Mouse (Mus musculus) thymus, adult 2 months (tissue): ENCODE results near the gene Chrdl2.

Source experiments
- CTCF ChIP-seq: fragments of 200-500 bp; IDR thresholded peaks from 2 replicates; pipeline ENCODE4 v1.5.1; 2012; ENCODE audit warnings: mild to moderate bottlenecking, control low read depth, low read length, moderate library complexity, borderline replicate concordance; ENCODE audit not compliant: control insufficient read depth, poor library complexity, insufficient read depth; ENCODE audit errors: extremely low read depth
- POLR2A ChIP-seq: fragments of 200-500 bp; IDR thresholded peaks from 2 replicates; pipeline ENCODE4 v1.6.1; 2012; ENCODE audit warnings: mild to moderate bottlenecking, low read length, control low read depth, moderate library complexity; ENCODE audit not compliant: control insufficient read depth, poor library complexity, insufficient read depth; ENCODE audit errors: extremely low read depth

DNA sequence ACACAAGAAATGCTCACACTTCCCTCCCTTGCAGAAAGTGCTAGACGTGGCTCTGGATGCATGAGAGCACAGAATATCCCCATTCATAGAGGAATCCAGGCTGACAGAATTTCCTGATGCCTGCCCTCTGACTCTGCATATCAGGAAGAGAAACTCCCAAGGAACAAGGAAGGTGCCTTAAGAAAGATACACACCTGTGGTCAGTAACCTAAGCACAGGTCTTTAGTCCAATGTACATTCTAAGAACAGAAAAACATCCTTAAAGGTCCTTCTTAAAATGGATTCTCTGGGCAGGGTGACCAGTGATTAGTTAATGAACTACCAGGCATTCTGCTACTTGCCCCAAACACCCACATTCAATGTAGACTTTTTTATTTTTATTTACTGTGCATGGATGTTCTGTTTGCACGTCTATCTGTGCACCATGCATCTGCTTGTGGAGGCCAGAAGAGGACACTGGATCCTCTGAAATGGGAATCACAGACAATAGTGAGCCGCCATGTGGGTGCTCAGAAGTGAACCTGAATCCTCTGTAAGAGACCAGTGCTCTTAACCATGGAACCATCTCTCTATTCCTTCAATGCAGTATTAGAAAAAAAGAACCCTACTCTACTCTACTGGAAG, 42.6 kb upstream of the Chrdl2 start:
- TF ChIP-seq CTCF, result no peak
- no peak for TF ChIP-seq POLR2A
